Mouse (Mus musculus): ENCODE results near the gene Baz2b. TPM values are rescaled to one million over a fixed set of nuclear protein-coding genes. Genes with fewer than 3 reads are reported as not detected.
"Not testable (repeated sequence)": the region's sequence is repeated elsewhere in the genome, so short reads cannot be mapped to it uniquely, and the experiment has no call there.

Gene Baz2b
- polyA plus RNA-seq, 1 experiment from 2014 or later: 56.7 TPM

GRCm38 (mm10) chr2:59862618-59863017 is 347.0 kb downstream of the Baz2b start:
- 87% methylated on average over 6 of the region's 6 CpGs for WGBS
- Histone ChIP-seq H3K27me3 (ENCODE audit: control insufficient read depth, insufficient read depth, low read depth, low read length) (no peaks in the 10 kb centered on the region), H3K4me3 (ENCODE audit: low read length) (no peak overlapping the region), H3K27ac (ENCODE audit: low read length) (no peak overlapping the region), H3K9ac (ENCODE audit: low read length) (no peak overlapping the region), H3K4me2 (ENCODE audit: low read depth, low read length) (no peak overlapping the region), H3K4me1 (replicated peaks; ENCODE audit: control insufficient read depth, insufficient read depth, low read length) (no peaks in the 10 kb centered on the region), H3K9me3 (ENCODE audit: control insufficient read depth, low read length) (no peaks in the 10 kb centered on the region), H3K36me3 (ENCODE audit: control insufficient read depth, insufficient read depth, low read length) (peaks cover 15% of the 10 kb centered on the region)
- no peak for ATAC-seq (ENCODE audit: low read depth)

DNA sequence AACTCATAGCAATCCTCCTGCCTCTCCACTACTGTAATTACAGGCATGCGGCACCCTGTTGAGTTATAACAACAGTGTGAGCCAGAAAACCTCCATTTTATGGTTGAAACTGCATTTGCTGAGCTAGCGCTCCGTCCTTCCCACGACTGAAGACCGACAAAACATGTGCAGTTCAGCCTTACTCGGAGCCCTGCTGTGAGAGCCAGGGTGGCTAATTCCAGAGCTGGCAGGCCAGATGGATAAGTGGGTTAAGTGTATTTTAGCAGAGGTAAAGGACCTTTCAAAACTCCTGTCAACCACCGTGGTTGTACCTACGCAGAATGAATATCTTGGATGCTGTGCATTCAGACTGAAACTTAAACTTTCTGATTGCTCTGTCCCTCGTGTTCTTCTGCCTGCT is 355.3 kb downstream of the Baz2b start:
- WGBS: 82% methylated on average over 9 of the region's 9 CpGs
- no peaks in the 10 kb centered on the region for H3K9me3 ChIP-seq (ENCODE audit: control insufficient read depth, low read length)
- no peak for ATAC-seq (ENCODE audit: low read depth)
- no peak overlapping the region for H3K4me2 ChIP-seq (ENCODE audit: low read depth, low read length)
- H3K36me3 ChIP-seq (ENCODE audit: control insufficient read depth, insufficient read depth, low read length): peaks cover 13% of the 10 kb centered on the region
- H3K27ac ChIP-seq (ENCODE audit: low read length): no peak overlapping the region
- H3K4me3 ChIP-seq (ENCODE audit: low read length): no peak overlapping the region
- no peak overlapping the region for H3K9ac ChIP-seq (ENCODE audit: low read length)
- no peaks in the 10 kb centered on the region for H3K27me3 ChIP-seq (ENCODE audit: control insufficient read depth, insufficient read depth, low read depth, low read length)
- no peaks in the 10 kb centered on the region for H3K4me1 ChIP-seq (replicated peaks; ENCODE audit: control insufficient read depth, insufficient read depth, low read length)

DNA sequence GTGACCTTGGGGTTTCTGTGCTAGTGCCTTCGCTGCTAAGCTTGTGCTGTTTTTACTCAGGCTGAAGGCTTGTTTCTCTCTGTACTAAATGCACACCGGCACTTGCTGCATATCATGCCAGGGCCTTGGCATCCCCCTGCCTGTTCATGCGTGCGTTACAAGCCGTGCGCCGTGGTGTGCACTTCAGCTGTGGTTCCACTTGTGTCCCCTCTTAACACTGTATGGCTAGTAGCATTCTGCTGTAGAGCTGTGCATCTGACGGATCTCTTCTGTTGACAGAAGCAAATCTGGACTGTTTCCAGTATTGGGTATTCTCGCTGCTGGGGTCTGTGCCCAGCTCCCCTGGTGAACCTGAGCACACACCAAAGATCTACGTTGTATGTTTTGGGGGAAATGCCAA is 356.1 kb downstream of the Baz2b start:
- peaks cover 12% of the 10 kb centered on the region for H3K36me3 ChIP-seq (ENCODE audit: control insufficient read depth, insufficient read depth, low read length)
- no peak for ATAC-seq (ENCODE audit: low read depth)
- H3K9ac ChIP-seq (ENCODE audit: low read length): no peak overlapping the region
- 85% methylated on average over 10 of the region's 10 CpGs for WGBS
- no peaks in the 10 kb centered on the region for H3K4me1 ChIP-seq (replicated peaks; ENCODE audit: control insufficient read depth, insufficient read depth, low read length)
- no peaks in the 10 kb centered on the region for H3K27me3 ChIP-seq (ENCODE audit: control insufficient read depth, insufficient read depth, low read depth, low read length)
- no peak overlapping the region for H3K27ac ChIP-seq (ENCODE audit: low read length)
- H3K9me3 ChIP-seq (ENCODE audit: control insufficient read depth, low read length): no peaks in the 10 kb centered on the region
- no peak overlapping the region for H3K4me3 ChIP-seq (ENCODE audit: low read length)
- no peak overlapping the region for H3K4me2 ChIP-seq (ENCODE audit: low read depth, low read length)

DNA sequence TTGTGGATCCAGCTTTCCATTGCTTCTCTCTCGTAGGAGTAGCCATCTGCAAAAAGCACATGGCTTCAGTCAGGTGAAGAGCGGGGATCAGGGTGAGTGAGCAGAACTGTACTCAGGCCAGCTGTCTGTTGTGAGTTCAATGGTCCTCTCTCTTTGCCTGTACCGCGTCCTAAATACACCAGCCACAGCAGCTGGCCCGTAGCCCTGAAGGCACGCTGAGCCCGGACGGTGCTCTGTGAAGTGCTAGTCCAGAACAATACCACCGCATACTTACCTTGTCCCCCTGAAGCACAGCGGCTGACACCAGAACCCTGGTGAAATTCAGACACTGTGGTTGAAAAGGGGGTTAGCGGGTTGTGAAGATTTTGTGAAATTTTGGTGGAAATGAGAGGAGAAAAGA is 356.7 kb downstream of the Baz2b start:
- H3K36me3 ChIP-seq (ENCODE audit: control insufficient read depth, insufficient read depth, low read length): peaks cover 9% of the 10 kb centered on the region
- H3K27me3 ChIP-seq (ENCODE audit: control insufficient read depth, insufficient read depth, low read depth, low read length): no peaks in the 10 kb centered on the region

DNA sequence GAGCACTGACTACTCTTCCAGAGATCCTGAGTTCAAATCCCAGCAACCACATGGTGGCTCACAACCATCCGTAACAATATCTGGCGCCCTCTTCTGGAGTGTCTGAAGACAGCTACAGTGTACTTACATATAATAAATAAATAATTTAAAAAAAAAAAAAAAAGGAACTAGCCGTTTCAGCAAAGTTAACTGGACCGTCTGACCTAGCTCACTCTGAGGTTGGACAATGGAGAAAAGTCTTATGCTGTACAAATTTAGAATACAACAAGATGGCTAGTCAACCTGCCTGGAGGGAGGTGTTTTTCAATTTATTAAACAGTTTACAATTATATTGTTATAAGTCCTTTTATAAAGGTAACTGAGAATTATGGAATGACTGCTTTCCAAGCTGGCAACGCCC is 357.8 kb downstream of the Baz2b start:
- ATAC-seq (ENCODE audit: low read depth); H3K4me3 ChIP-seq (ENCODE audit: low read length); H3K27ac ChIP-seq (ENCODE audit: low read length); H3K9ac ChIP-seq (ENCODE audit: low read length); H3K27me3 ChIP-seq (ENCODE audit: control insufficient read depth, insufficient read depth, low read depth, low read length); H3K36me3 ChIP-seq (ENCODE audit: control insufficient read depth, insufficient read depth, low read length); H3K9me3 ChIP-seq (ENCODE audit: control insufficient read depth, low read length); H3K4me2 ChIP-seq (ENCODE audit: low read depth, low read length); H3K4me1 ChIP-seq (replicated peaks; ENCODE audit: control insufficient read depth, insufficient read depth, low read length): not testable (repeated sequence)
- WGBS: 76% methylated on average over 4 of the region's 5 CpGs

More for the DNA sequence above, 356.7 kb downstream of the Baz2b start:
- 93% methylated on average over 11 of the region's 11 CpGs for WGBS
- Histone ChIP-seq H3K9ac (ENCODE audit: low read length) (no peak overlapping the region), H3K4me2 (ENCODE audit: low read depth, low read length) (no peak overlapping the region), H3K4me1 (replicated peaks; ENCODE audit: control insufficient read depth, insufficient read depth, low read length) (no peaks in the 10 kb centered on the region), H3K9me3 (ENCODE audit: control insufficient read depth, low read length) (no peaks in the 10 kb centered on the region), H3K27ac (ENCODE audit: low read length) (no peak overlapping the region), H3K4me3 (ENCODE audit: low read length) (no peak overlapping the region)
- no peak for ATAC-seq (ENCODE audit: low read depth)

Other genes with a start within 250 kb of the Baz2b start
- 72.9 and 76.1 TPM in 2 replicates for gene March7, start within 50 bp of the Baz2b start, polyA plus RNA-seq (2015; fragmentation: Nextera tagmentation; extraction: Ambion mirVana)
- gene Cd302, start 74.6 kb upstream of the Baz2b start, polyA plus RNA-seq (2015; fragmentation: Nextera tagmentation; extraction: Ambion mirVana): 49.5 and 50.3 TPM in 2 replicates
- 1.9 and 2.4 TPM in 2 replicates for gene Ly75, start 173.5 kb upstream of the Baz2b start, polyA plus RNA-seq (2015; fragmentation: Nextera tagmentation; extraction: Ambion mirVana)